Mouse (Mus musculus) hindbrain, embryonic 10.5 days (tissue): ENCODE data around the gene Tle4. TPM values are rescaled to one million over a fixed set of nuclear protein-coding genes. Genes with fewer than 3 reads are reported as not detected.
A peak's percentile ranks its signal among the peaks of the same experiment; 100 is the strongest.

Experiments used
- DNase-seq: peaks from one replicate; pipeline ENCODE4 v3.0.0-alpha.2; 2017; ENCODE audit warnings: low spot score
- H3K27ac ChIP-seq: fragments of 300-500 bp; sonication (generic); 2 replicates; pipeline ENCODE4 v1.5.1; 2016; ENCODE audit warnings: mild to moderate bottlenecking, moderate library complexity
- H3K27me3 ChIP-seq: fragments of 300-500 bp; sonication (generic); 2 replicates; pipeline ENCODE4 v1.6.1; 2016; ENCODE audit warnings: mild to moderate bottlenecking; ENCODE audit not compliant: poor library complexity, insufficient read depth, severe bottlenecking
- H3K36me3 ChIP-seq: fragments of 300-500 bp; sonication (generic); 2 replicates; pipeline ENCODE4 v1.6.1; 2016; ENCODE audit warnings: mild to moderate bottlenecking, moderate library complexity
- H3K4me1 ChIP-seq: fragments of 300-500 bp; sonication (generic); replicated peaks from 2 replicates; pipeline ENCODE4 v1.6.1; 2016; ENCODE audit warnings: mild to moderate bottlenecking
- H3K4me3 ChIP-seq: fragments of 300-500 bp; sonication (generic); 2 replicates; pipeline ENCODE4 v1.5.1; 2016; ENCODE audit warnings: mild to moderate bottlenecking, moderate library complexity
- H3K9me3 ChIP-seq: fragments of 300-500 bp; sonication (generic); 2 replicates; pipeline ENCODE4 v1.6.1; 2016; ENCODE audit warnings: mild to moderate bottlenecking, moderate library complexity
- WGBS: fragments of 180-500 bp; shearing (Covaris S2); methylation state at CpG from one replicate; pipeline ENCODE4 v1.1.7; 2016; 5-methylcytosine and 5-hydroxymethylcytosine counted together
- polyA plus RNA-seq: library from polyadenylated mRNA; unstranded; fragments of >200 nt; fragmentation: Nextera tagmentation; extraction: Ambion mirVana; gene quantifications from 2 replicates; pipeline ENCODE4 v1.2.1, GENCODE M21; 2016

Gene Tle4
- polyA plus RNA-seq, 1 experiment from 2014 or later = 16.6 TPM

DNA sequence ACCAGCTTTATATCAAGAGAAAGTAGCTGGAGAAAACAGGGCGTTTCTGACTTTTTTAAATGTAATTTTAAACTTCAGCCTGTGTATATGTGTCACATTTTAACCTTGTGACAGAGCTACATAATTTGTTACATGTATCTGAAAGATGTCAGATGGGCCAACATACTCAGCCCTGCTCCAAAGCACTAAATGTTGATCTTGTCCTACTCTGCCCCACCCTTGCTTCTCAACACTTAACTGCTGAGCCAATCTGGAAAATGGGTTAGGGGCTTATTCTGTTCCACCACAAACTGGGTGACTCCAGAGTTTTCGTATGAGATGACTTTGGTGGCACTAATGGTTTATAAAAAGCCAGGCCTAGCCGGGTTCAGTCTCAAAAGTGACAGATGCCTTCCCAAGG is 2.5 kb upstream of the Tle4 start:
- Histone ChIP-seq H3K27ac (no peak overlapping the region), H3K9me3 (no peaks in the 10 kb centered on the region), H3K4me3 (no peak overlapping the region), H3K36me3 (0 out of 2 replicates have a peak, but pooled peaks cover under 1% of the 10 kb centered on the region), H3K4me1 (peaks cover 32% of the 10 kb centered on the region), H3K27me3 (peaks cover 35% of the 10 kb centered on the region)
- DNase-seq = no peak
- 76% methylated on average over 3 of the region's 3 CpGs for WGBS

DNA sequence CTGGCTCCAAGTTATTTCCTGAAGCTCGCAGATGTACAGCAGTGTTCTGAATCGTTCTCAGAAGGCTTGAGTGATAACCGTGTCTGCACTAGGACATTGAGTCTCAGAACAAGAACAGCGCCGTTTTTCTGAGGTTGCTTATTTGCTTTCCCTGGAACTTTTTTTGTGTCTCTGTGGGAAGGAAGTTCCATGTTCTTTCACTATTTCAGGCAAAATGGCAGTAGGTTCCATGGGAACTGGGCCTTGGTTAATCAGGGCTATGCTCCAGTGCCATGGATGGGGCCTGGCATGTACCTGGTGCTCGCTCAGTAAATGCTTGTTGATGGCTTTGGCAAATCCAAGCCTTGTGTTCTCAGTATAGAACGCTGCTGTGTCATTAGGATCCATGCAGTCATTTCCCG is 2.0 kb upstream of the Tle4 start:
- Histone ChIP-seq H3K4me3 (peak overlapping the region; percentile 88; the same call in 1 of the 2 replicates), H3K27me3 (peaks cover 34% of the 10 kb centered on the region), H3K9me3 (no peaks in the 10 kb centered on the region), H3K36me3 (0 out of 2 replicates have a peak, but pooled peaks cover 2% of the 10 kb centered on the region), H3K27ac (no peak overlapping the region; the same call in 1 of the 2 replicates), H3K4me1 (peaks cover 36% of the 10 kb centered on the region)
- WGBS = 42% methylated on average over 8 of the region's 8 CpGs
- peak; percentile 9 for DNase-seq

DNA sequence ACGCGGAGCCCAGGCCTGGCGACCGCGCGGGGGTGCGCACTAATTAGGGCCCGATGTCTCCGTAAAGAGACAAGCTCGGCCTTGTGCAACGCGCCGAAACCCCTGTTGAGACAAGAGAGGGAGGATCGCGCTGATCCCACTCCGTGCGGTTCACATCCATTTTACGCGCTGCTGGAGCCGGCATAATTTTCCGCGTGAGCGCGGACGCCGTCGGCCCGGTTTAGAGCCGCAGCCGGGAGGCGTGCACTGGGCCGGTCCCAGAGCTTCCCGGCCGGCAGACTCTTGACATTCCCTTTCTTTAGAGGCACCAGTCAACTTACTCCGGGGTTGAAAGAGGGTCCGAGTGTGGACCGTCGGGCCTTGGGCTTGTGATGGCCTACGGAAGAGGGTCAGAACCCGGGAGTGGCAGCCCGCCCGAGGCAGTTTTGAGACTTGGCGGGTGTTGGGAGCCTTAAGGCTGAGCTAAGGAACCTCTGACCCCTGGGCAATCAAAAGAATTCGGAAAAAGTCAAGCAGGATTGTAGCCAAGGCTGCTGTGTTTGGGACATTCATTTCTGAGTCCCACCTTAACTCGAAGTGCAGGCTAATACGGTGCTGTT is 938 bp upstream of the Tle4 start:
- 0 out of 2 replicates have a peak, but pooled peaks cover 2% of the 10 kb centered on the region for H3K36me3 ChIP-seq
- peak overlapping the region; percentile 88 for H3K4me3 ChIP-seq
- H3K27me3 ChIP-seq = peaks cover 24% of the 10 kb centered on the region
- no peak for DNase-seq
- H3K9me3 ChIP-seq = no peaks in the 10 kb centered on the region
- H3K4me1 ChIP-seq = peaks cover 46% of the 10 kb centered on the region
- peak overlapping the region; percentile 93 for H3K27ac ChIP-seq
- under 1% methylated on average over 46 of the region's 46 CpGs for WGBS

DNA sequence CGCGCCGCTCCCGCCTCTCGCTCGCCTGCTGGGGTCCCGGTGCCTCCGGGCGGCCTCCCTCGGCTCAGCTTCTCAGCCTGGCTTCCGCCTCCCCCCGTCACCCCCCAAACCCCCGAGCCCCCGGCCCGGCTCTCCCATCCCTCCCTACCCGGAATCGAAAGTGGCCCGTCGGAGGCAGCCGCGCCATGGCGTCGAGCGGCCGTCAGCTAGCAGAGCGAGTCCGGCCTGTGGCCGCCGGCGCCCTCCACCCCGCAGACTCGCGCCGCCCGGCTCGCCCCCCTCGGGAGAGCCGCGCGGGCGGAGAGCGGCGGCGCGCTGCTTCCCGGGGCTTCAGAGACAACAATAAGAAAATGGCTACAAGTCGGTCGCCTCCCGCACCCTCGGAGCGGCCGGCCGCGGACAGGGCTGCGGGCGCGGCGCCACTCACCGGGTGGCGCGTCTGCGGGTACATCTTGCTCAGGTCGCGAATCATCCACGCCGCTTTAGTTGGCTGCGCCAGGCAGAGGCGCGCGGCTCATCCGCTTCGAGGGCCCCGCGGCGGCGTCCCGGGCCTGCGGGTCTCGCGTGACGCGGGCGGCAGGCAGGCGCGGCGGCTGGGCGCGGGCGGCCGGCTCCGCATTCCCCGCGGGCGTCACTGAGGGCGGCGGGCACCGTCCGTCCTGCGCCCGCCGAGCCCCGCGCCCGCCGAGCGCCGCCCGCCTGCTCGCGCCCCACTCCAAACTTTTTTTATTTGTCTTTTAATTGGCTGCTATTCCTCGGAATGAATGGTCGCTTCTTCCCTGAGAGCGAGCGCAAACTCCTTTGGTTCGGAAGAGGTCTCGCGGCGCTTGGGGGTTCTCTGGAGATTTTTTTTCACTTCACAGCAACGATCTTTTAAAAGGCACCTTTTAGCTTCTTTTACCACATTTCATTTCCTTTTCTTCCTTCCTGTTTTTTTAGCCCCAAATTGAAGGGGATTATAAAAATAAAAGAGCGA is 622 bp downstream of the Tle4 start:
- Histone ChIP-seq H3K36me3 (peaks cover 8% of the 10 kb centered on the region; the same call in 1 of the 2 replicates), H3K27me3 (peaks cover 15% of the 10 kb centered on the region), H3K4me3 (peak overlapping the region; percentile 88), H3K9me3 (no peaks in the 10 kb centered on the region), H3K4me1 (peaks cover 59% of the 10 kb centered on the region), H3K27ac (peak overlapping the region; percentile 99)
- under 1% methylated on average over 118 of the region's 120 CpGs for WGBS
- peak; percentile 66 for DNase-seq

DNA sequence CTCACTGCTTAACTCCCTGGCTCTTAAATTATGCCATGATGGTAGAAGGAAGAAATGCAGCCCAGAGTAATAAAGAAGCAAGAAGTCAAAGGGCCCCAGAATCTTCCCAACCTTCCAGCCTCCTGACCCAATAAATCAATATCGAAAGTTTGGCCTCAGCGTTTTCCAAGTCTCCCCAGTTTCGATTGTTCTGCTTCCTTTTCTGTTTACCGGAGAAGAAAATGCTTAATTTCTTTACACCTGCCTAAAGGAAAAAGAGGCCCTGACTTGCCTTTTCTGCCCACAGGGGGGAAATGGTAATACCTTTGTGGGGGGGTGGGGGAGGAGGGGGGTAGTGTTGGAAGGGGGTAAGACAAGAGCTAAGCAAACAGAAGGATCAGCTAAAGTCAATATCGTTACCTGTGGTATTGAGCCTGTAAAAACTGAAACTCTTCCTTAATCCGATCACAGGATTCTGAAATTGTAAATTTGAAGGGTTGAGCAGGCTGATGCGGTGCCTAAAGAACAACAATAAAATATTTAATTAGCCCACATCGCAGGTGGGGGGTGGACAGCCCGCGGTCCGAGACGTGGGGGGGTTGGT is 1.4 kb downstream of the Tle4 start:
- Histone ChIP-seq H3K9me3 (no peaks in the 10 kb centered on the region), H3K27me3 (peaks cover 15% of the 10 kb centered on the region), H3K27ac (peak overlapping the region; percentile 99), H3K4me1 (peaks cover 64% of the 10 kb centered on the region), H3K4me3 (peak overlapping the region; percentile 88), H3K36me3 (peaks cover 15% of the 10 kb centered on the region; the same call in 1 of the 2 replicates)
- under 1% methylated on average over 12 of the region's 12 CpGs for WGBS
- peak; percentile 11 for DNase-seq

DNA sequence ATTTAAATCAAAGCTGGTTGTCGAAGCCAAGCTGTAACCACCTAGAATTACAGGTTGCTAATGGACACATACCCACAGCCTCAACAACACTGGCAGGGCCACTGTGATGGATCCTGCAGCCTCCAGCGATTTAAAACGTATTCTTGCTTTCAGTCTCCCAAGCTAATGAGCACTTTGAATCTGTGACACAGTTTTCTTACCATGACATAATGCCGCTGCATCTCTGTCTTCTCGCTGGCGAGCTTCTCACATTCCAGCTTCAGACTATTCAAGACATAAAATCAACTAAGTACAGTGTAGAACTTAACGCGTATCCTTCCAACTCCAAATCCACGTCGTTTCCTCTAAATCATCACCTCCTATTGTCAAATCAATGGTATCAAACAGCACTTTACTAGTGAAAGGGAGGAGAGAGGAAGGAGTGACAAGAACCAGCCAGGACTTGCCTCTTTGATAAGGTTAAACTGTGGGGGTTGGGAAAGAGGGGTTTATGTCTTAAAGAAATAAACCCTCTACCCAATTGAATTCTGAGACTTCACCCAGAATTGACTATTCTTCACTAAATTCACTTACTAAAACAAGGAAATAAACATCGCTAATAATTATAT is 2.4 kb downstream of the Tle4 start:
- peaks cover 7% of the 10 kb centered on the region; the same call in 1 of the 2 replicates for H3K27me3 ChIP-seq
- H3K4me3 ChIP-seq = peak overlapping the region; percentile 88
- H3K36me3 ChIP-seq = peaks cover 20% of the 10 kb centered on the region; the same call in 1 of the 2 replicates
- no peaks in the 10 kb centered on the region for H3K9me3 ChIP-seq
- DNase-seq = no peak
- peak overlapping the region; percentile 30 for H3K27ac ChIP-seq
- 24% methylated on average over 11 of the region's 11 CpGs for WGBS
- peaks cover 57% of the 10 kb centered on the region for H3K4me1 ChIP-seq

DNA sequence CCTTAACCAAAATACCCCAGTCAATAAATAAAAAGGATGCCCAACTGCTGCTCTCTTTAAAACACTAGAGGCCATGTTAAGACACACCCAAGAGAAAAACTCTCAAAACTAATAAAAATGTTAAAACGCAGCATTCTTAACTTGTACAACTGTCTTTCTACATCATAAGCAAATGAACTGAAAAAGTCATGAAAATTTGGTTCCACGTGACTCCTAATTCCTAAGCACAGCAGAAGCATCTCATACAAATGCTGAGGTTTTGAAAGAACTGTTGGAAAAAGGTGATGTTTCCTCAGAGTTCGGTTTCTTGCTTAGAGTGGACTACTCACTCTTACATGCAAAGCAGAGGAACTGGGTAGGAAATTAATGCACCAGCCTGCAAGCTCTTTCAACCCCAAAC is 3.3 kb downstream of the Tle4 start:
- DNase-seq = no peak
- Histone ChIP-seq H3K4me1 (peaks cover 53% of the 10 kb centered on the region), H3K36me3 (peaks cover 28% of the 10 kb centered on the region), H3K27ac (no peak overlapping the region), H3K4me3 (peak overlapping the region; percentile 88), H3K9me3 (no peaks in the 10 kb centered on the region), H3K27me3 (no peaks in the 10 kb centered on the region)
- 75% methylated on average over 3 of the region's 3 CpGs for WGBS

DNA sequence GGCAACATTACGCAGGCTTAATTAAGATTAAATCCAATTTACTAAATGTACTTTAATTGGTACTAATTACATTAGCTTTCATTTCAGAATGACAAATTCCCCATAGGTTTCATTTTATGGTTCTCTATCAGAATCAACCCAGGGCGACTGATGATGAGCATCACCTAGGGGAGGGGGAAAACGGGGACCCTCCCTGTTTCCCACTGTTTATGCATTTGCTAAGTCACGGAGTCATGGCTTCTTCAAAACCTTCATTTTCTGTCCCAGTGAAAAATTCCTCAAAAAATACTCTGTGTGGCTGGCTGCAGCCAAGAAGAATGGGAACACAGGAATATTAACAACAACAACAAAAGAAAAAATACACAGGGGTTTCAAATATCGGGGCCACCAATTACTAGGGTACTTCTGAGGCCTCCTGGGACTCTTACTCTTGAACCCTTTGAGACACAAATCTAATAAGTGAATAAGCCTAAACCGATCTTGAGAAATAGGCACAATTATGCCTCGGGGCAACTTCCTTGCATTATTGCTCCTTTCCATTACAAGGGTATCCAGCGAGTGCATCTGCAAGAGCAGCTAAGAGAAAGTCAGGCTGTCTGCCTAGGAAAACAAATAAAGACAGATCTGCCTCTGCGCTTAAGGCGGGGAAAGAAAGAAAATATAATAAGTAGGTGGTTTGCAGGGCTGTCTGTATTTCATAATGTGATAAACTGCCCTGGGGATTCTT is 5.9 kb downstream of the Tle4 start:
- H3K9me3 ChIP-seq = no peaks in the 10 kb centered on the region
- 75% methylated on average over 10 of the region's 10 CpGs for WGBS
- no peak for DNase-seq
- peaks cover 60% of the 10 kb centered on the region for H3K4me1 ChIP-seq
- H3K36me3 ChIP-seq = peaks cover 44% of the 10 kb centered on the region
- 0 out of 2 replicates have a peak, but pooled peaks cover 2% of the 10 kb centered on the region for H3K27me3 ChIP-seq
- no peak overlapping the region for H3K27ac ChIP-seq
- H3K4me3 ChIP-seq = no peak overlapping the region

DNA sequence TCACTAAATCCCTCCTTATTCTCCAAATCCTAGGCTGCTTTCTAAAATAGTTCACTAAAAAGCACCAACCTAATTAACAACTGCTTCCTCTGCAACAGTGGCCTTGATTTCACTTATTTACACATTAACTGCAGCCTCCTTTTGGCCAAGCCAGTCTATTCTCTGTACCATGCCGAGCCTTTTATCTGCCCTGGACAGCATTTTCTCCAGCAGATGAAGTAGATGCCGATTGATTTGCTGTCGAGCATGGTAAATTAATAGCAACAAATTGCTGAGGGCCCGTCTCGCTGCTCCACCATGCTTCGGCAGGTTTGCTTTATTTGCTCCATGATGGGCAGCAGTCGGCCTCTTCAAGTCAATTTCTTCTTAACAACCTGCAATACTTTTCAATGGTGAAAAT is 7.7 kb downstream of the Tle4 start:
- DNase-seq = no peak
- Histone ChIP-seq H3K27me3 (0 out of 2 replicates have a peak, but pooled peaks cover 2% of the 10 kb centered on the region), H3K27ac (no peak overlapping the region), H3K9me3 (no peaks in the 10 kb centered on the region), H3K4me3 (no peak overlapping the region), H3K36me3 (peaks cover 56% of the 10 kb centered on the region), H3K4me1 (peaks cover 64% of the 10 kb centered on the region)
- 48% methylated on average over 7 of the region's 7 CpGs for WGBS

DNA sequence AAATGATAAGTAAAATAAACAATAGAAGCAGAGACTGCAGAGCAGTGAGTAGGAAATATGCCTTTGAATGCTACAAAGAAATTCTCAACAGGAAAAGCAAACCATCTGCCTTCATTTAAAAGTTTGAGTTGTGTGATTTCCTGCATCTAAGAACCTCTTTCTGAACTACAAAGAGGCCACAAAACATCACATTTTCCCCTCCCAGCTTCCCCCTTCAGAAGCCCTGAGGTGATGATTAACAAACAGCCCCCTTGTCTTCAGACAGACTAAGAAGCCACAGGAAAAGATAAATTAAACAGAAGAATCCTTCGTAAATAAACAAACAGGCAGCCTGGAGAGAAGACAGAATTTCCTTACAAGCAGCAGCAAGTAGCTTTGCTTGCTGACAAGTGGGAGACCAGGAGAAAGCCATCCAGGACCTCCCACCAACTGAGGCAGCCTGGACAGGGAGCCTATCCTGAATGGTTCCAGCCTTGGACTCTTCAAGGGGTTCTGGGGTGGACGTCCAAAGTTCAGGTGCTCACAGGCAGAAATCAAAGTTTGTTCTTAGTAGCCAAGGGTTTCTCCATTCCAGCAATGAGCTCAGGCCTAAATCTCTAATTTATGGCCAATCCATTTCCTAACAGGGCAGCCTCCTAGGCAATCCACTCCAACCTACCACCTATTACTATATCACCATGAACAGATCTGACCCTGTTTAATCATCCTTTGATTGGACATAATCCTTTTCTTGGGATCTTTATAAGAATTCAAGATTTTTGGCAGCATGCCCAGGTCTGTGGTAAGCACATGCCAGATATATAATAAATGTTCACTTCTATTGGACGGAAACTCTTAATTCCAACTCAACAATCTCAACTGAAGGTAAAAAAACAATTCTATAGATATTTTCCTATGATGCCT is 9.4 kb downstream of the Tle4 start:
- no peak for DNase-seq
- WGBS = 54% methylated on average over 3 of the region's 3 CpGs
- Histone ChIP-seq H3K27ac (no peak overlapping the region), H3K4me1 (peaks cover 50% of the 10 kb centered on the region), H3K27me3 (0 out of 2 replicates have a peak, but pooled peaks cover 2% of the 10 kb centered on the region), H3K9me3 (no peaks in the 10 kb centered on the region), H3K4me3 (no peak overlapping the region), H3K36me3 (peaks cover 64% of the 10 kb centered on the region)

DNA sequence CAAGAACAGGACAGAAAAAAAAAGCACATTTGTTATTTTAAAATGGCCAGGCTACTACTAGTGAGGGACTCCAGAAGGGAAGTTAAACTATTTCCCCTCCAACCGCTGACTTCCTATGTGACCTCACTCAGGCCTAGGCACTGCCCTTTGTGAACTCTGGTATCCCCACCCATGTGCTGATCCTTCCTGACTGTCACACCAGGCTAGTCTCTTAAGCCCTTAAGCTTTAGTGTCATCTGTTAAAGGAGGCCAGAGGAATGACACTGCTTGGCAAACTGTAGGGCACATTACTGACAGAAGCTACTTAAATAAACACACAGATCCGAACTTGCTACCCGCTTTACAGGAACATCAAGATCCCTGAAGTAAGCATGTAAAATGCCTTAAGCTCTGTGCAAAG is 11.7 kb downstream of the Tle4 start:
- H3K27me3 ChIP-seq = 0 out of 2 replicates have a peak, but pooled peaks cover 2% of the 10 kb centered on the region
- peaks cover 69% of the 10 kb centered on the region for H3K36me3 ChIP-seq
- 76% methylated on average over 3 of the region's 3 CpGs for WGBS
- H3K9me3 ChIP-seq = no peaks in the 10 kb centered on the region
- H3K4me3 ChIP-seq = no peak overlapping the region
- no peak overlapping the region for H3K27ac ChIP-seq
- DNase-seq = no peak
- peaks cover 34% of the 10 kb centered on the region for H3K4me1 ChIP-seq
